Mouse (Mus musculus): Measurements from ENCODE around the gene 1700001C02Rik.

Gene 1700001C02Rik

GRCm38 (mm10) chr5:30496821-30497220, 31.0 kb downstream of the 1700001C02Rik start:
- DNase-seq, result no peak

GRCm38 (mm10) chr5:30497299-30497698, 31.5 kb downstream of the 1700001C02Rik start:
- no peak for DNase-seq

- DNase-seq, result no peak
Observed at GRCm38 (mm10) chr5:30513111-30513510, 47.3 kb downstream of the 1700001C02Rik start.

GRCm38 (mm10) chr5:30516376-30516775, 50.5 kb downstream of the 1700001C02Rik start:
- DNase-seq, result peak; percentile 60

- no peak for DNase-seq
Observed at GRCm38 (mm10) chr5:30518108-30518507, 52.3 kb downstream of the 1700001C02Rik start.

- DNase-seq, result no peak
Observed at GRCm38 (mm10) chr5:30518547-30518946, 52.7 kb downstream of the 1700001C02Rik start.

GRCm38 (mm10) chr5:30519494-30519893, 53.6 kb downstream of the 1700001C02Rik start:
- peak; percentile 43 for DNase-seq

- DNase-seq, result no peak
Observed at GRCm38 (mm10) chr5:30520214-30520732, 54.4 kb downstream of the 1700001C02Rik start.

GRCm38 (mm10) chr5:30522406-30522805, 56.6 kb downstream of the 1700001C02Rik start:
- DNase-seq, result no peak

GRCm38 (mm10) chr5:30523131-30523530, 57.3 kb downstream of the 1700001C02Rik start:
- DNase-seq, result no peak

GRCm38 (mm10) chr5:30524213-30524612, 58.4 kb downstream of the 1700001C02Rik start:
- DNase-seq, result no peak

GRCm38 (mm10) chr5:30525920-30526836, 60.3 kb downstream of the 1700001C02Rik start:
- DNase-seq, result no peak

- peak; percentile 82 for DNase-seq
Observed at GRCm38 (mm10) chr5:30527129-30527528, 61.3 kb downstream of the 1700001C02Rik start.

- no peak for DNase-seq
Observed at GRCm38 (mm10) chr5:30528906-30529305, 63.1 kb downstream of the 1700001C02Rik start.
